Mouse (Mus musculus) olfactory bulb, adult 2 months (tissue): ENCODE measurements at regions not wholly inside any gene's neighbourhood (a gene's known extent, or its start where the extent isn't known, plus 50 kb on each side); places are given as distances from the start of the nearest gene placed in this dataset.

Source experiments
- H3K27ac ChIP-seq: fragments of 200-500 bp; 2 replicates; pipeline ENCODE4 v1.5.1; 2012; ENCODE audit warnings: low read depth, low read length; ENCODE audit not compliant: insufficient read depth
- H3K4me1 ChIP-seq: fragments of 200-500 bp; 2 replicates; pipeline ENCODE4 v1.6.1; 2012; ENCODE audit warnings: low read length; ENCODE audit not compliant: control insufficient read depth, insufficient read depth
- H3K4me3 ChIP-seq: fragments of 200-500 bp; 2 replicates; pipeline ENCODE4 v1.5.1; 2012; ENCODE audit warnings: mild to moderate bottlenecking, low read depth, low read length, moderate library complexity; ENCODE audit not compliant: insufficient read depth
- CTCF ChIP-seq: fragments of 200-500 bp; IDR thresholded peaks from 2 replicates; pipeline ENCODE4 v1.5.1; 2012; ENCODE audit warnings: low read depth, mild to moderate bottlenecking, low read length, moderate library complexity; ENCODE audit not compliant: insufficient read depth
- POLR2A ChIP-seq: fragments of 200-500 bp; IDR thresholded peaks from 2 replicates; pipeline ENCODE4 v1.6.1; 2012; ENCODE audit warnings: mild to moderate bottlenecking, low read depth, low read length, moderate library complexity; ENCODE audit not compliant: insufficient read depth
- WGBS: fragments of 180-500 bp; shearing (Covaris S2); methylation state at CpG from one replicate; pipeline ENCODE4 v1.1.7; 2018; 5-methylcytosine and 5-hydroxymethylcytosine counted together

GRCm38 (mm10) chr10:117573596-117573850 is 55.8 kb upstream of the Cpm start:
- 91% methylated on average over 3 of the region's 3 CpGs for WGBS
- H3K4me3 ChIP-seq: no peak overlapping the region
- H3K4me1 ChIP-seq: peaks cover 8% of the 10 kb centered on the region
- H3K27ac ChIP-seq: no peak overlapping the region
- no peak for TF ChIP-seq POLR2A
- TF ChIP-seq CTCF: no peak

GRCm38 (mm10) chr10:117572746-117573595 is 56.3 kb upstream of the Cpm start:
- H3K4me1 ChIP-seq: peaks cover 8% of the 10 kb centered on the region
- H3K4me3 ChIP-seq: no peak overlapping the region
- TF ChIP-seq POLR2A (no peak), CTCF (no peak)
- H3K27ac ChIP-seq: no peak overlapping the region
- 72% methylated on average over 13 of the region's 13 CpGs for WGBS

GRCm38 (mm10) chr10:117571891-117572573 is 57.3 kb upstream of the Cpm start:
- no peak overlapping the region for H3K27ac ChIP-seq
- TF ChIP-seq POLR2A (no peak), CTCF (no peak)
- 14% methylated on average over 9 of the region's 9 CpGs for WGBS
- peaks cover 8% of the 10 kb centered on the region for H3K4me1 ChIP-seq
- no peak overlapping the region for H3K4me3 ChIP-seq

- 1% methylated on average over 27 of the region's 27 CpGs for WGBS
- Histone ChIP-seq H3K4me3 (peak overlapping the region; percentile 38), H3K4me1 (peaks cover 8% of the 10 kb centered on the region), H3K27ac (no peak overlapping the region)
- TF ChIP-seq POLR2A: no peak
- 0 out of 2 replicates have a peak, but pooled peaks have one; percentile 12 for TF ChIP-seq CTCF
Measured at GRCm38 (mm10) chr10:117570971-117571861, 58.1 kb upstream of the Cpm start.

- H3K4me1 ChIP-seq: peaks cover 8% of the 10 kb centered on the region
- TF ChIP-seq POLR2A: no peak
- no peak for TF ChIP-seq CTCF
- 69% methylated on average over 8 of the region's 8 CpGs for WGBS
- H3K27ac ChIP-seq: no peak overlapping the region
- no peak overlapping the region for H3K4me3 ChIP-seq
Measured at GRCm38 (mm10) chr10:117570091-117570970, 59.0 kb upstream of the Cpm start.

- Histone ChIP-seq H3K4me1 (peaks cover 8% of the 10 kb centered on the region), H3K4me3 (no peak overlapping the region), H3K27ac (no peak overlapping the region)
- no peak for TF ChIP-seq POLR2A
- no peak for TF ChIP-seq CTCF
- 83% methylated on average over 11 of the region's 11 CpGs for WGBS
Measured at GRCm38 (mm10) chr10:117569301-117570079, 59.8 kb upstream of the Cpm start.

- Histone ChIP-seq H3K4me1 (peaks cover 8% of the 10 kb centered on the region), H3K27ac (no peak overlapping the region), H3K4me3 (no peak overlapping the region)
- TF ChIP-seq CTCF (no peak), POLR2A (no peak)
- 96% methylated on average over 13 of the region's 13 CpGs for WGBS
Measured at GRCm38 (mm10) chr10:117568472-117569300, 60.6 kb upstream of the Cpm start.
